Mouse (Mus musculus): ENCODE data around the gene Ctnnb1. TPM values are rescaled to one million over a fixed set of nuclear protein-coding genes. Genes with fewer than 3 reads are reported as not detected.

The Ctnnb1 gene
- polyA plus RNA-seq, 1 experiment from 2014 or later = 740 TPM

Small RNA genes within 50 kb of the gene (microRNA-seq; reads per million reads assigned to microRNA genes)
- not detected for gene Mir7090
